Mouse (Mus musculus) limb, embryonic 12.5 days (tissue): ENCODE data around the gene Il27. TPM values are rescaled to one million over a fixed set of nuclear protein-coding genes. Genes with fewer than 3 reads are reported as not detected.

Source experiments
- ATAC-seq: fragments of 200-750 bp; cut with Nextera tagmentation; 2 replicates; pipeline ENCODE4 v1.8.0; 2017; ENCODE audit warnings: low read depth, moderate TSS enrichment; ENCODE audit not compliant: insufficient number of reproducible peaks, insufficient read depth, low FRiP score, low TSS enrichment
- H3K27ac ChIP-seq: fragments of 300-500 bp; sonication (generic); 2 replicates; pipeline ENCODE4 v1.5.1; 2016; ENCODE audit warnings: mild to moderate bottlenecking, moderate library complexity
- H3K27me3 ChIP-seq: fragments of 300-500 bp; sonication (generic); 2 replicates; pipeline ENCODE4 v1.6.1; 2016; ENCODE audit warnings: mild to moderate bottlenecking, moderate library complexity
- H3K36me3 ChIP-seq: fragments of 300-500 bp; sonication (generic); 2 replicates; pipeline ENCODE4 v1.6.1; 2016; ENCODE audit warnings: mild to moderate bottlenecking, moderate library complexity
- H3K4me1 ChIP-seq: fragments of 300-500 bp; sonication (generic); replicated peaks from 2 replicates; pipeline ENCODE4 v1.6.1; 2016
- H3K4me2 ChIP-seq: fragments of 300-500 bp; sonication (generic); 2 replicates; pipeline ENCODE4 v1.6.1; 2016; ENCODE audit warnings: mild to moderate bottlenecking, moderate library complexity
- H3K4me3 ChIP-seq: fragments of 300-500 bp; sonication (generic); replicated peaks from 2 replicates; pipeline ENCODE4 v1.5.1; 2016; ENCODE audit warnings: mild to moderate bottlenecking
- H3K9ac ChIP-seq: fragments of 300-500 bp; sonication (generic); replicated peaks from 2 replicates; pipeline ENCODE4 v1.6.1; 2016; ENCODE audit warnings: mild to moderate bottlenecking, moderate library complexity
- H3K9me3 ChIP-seq: fragments of 300-500 bp; sonication (generic); 2 replicates; pipeline ENCODE4 v1.6.1; 2016; ENCODE audit warnings: mild to moderate bottlenecking, moderate library complexity
- WGBS: fragments of 180-500 bp; shearing (Covaris S2); methylation state at CpG from one replicate; pipeline ENCODE4 v1.1.7; 2016; 5-methylcytosine and 5-hydroxymethylcytosine counted together
- polyA plus RNA-seq: library from polyadenylated mRNA; unstranded; fragments of >200 nt; fragmentation: Nextera tagmentation; extraction: Ambion mirVana; gene quantifications from 2 replicates; pipeline ENCODE4 v1.2.1, GENCODE M21; 2016

Il27 gene
- polyA plus RNA-seq, 1 experiment from 2014 or later: not detected

- H3K9me3 ChIP-seq: no peaks in the 10 kb centered on the region
- H3K27me3 ChIP-seq: peaks cover 31% of the 10 kb centered on the region
- H3K9ac ChIP-seq: peak overlapping the region; percentile 52
- H3K36me3 ChIP-seq: peaks cover 14% of the 10 kb centered on the region; the same call in 1 of the 2 replicates
- peak overlapping the region; percentile 50 for H3K4me3 ChIP-seq
- WGBS: 3% methylated on average over 20 of the region's 20 CpGs
- H3K4me2 ChIP-seq: peak overlapping the region; percentile 78
- H3K4me1 ChIP-seq: peaks cover 10% of the 10 kb centered on the region; the same call in 1 of the 2 replicates
- H3K27ac ChIP-seq: 0 out of 2 replicates have a peak overlapping the region, but pooled peaks have one; percentile 17
- peak; percentile 66 for ATAC-seq
These were observed 12.0 kb downstream of the Il27 start for GRCm38 (mm10) chr7:126582759-126583158.

GRCm38 (mm10) chr7:126581661-126582060 lies 13.1 kb downstream of the Il27 start:
- Histone ChIP-seq H3K4me1 (peaks cover 6% of the 10 kb centered on the region; the same call in 1 of the 2 replicates), H3K36me3 (peaks cover 22% of the 10 kb centered on the region), H3K4me2 (peak overlapping the region; percentile 33), H3K4me3 (no peak overlapping the region), H3K27me3 (peaks cover 21% of the 10 kb centered on the region), H3K9ac (no peak overlapping the region), H3K9me3 (no peaks in the 10 kb centered on the region), H3K27ac (no peak overlapping the region)
- ATAC-seq: no peak
- WGBS: 86% methylated on average over 6 of the region's 6 CpGs

- H3K36me3 ChIP-seq: peaks cover 37% of the 10 kb centered on the region
- no peaks in the 10 kb centered on the region for H3K9me3 ChIP-seq
- H3K27me3 ChIP-seq: no peaks in the 10 kb centered on the region
- H3K9ac ChIP-seq: no peak overlapping the region
- no peak overlapping the region for H3K4me2 ChIP-seq
- ATAC-seq: no peak
- no peak overlapping the region for H3K27ac ChIP-seq
- no peak overlapping the region for H3K4me3 ChIP-seq
- 50% methylated on average over 8 of the region's 8 CpGs for whole genome bisulfite sequencing
- H3K4me1 ChIP-seq: peaks cover 6% of the 10 kb centered on the region; the same call in 1 of the 2 replicates
These were observed 15.6 kb downstream of the Il27 start for GRCm38 (mm10) chr7:126579172-126579571.

GRCm38 (mm10) chr7:126576946-126577345 lies 17.8 kb downstream of the Il27 start:
- 54% methylated on average over 8 of the region's 8 CpGs for WGBS
- ATAC-seq: no peak
- Histone ChIP-seq H3K9ac (no peak overlapping the region), H3K27me3 (no peaks in the 10 kb centered on the region), H3K27ac (no peak overlapping the region), H3K4me3 (no peak overlapping the region), H3K36me3 (peaks cover 45% of the 10 kb centered on the region), H3K4me2 (no peak overlapping the region), H3K4me1 (peaks cover 5% of the 10 kb centered on the region; the same call in 1 of the 2 replicates), H3K9me3 (no peaks in the 10 kb centered on the region)

GRCm38 (mm10) chr7:126566094-126566765 lies 28.5 kb downstream of the Il27 start, which contains the start of gene Eif3c:
Gene Eif3c (minus strand): TSS chr7:126566411.
- Histone ChIP-seq H3K27me3 (no peaks in the 10 kb centered on the region), H3K9me3 (no peaks in the 10 kb centered on the region), H3K4me2 (peak within 1 kb of the TSS; percentile 79), H3K36me3 (peaks cover 35% of the 10 kb centered on the region), H3K4me3 (peak within 1 kb of the TSS; percentile 93), H3K27ac (peak within 1 kb of the TSS; percentile 79), H3K9ac (peak within 1 kb of the TSS; percentile 82), H3K4me1 (peaks cover 2% of the 10 kb centered on the region; the same call in 1 of the 2 replicates)
- WGBS: under 1% methylated on average over 46 of the region's 46 CpGs
- ATAC-seq: peak; percentile 97

- no peak for ATAC-seq
- Histone ChIP-seq H3K4me1 (peaks cover 2% of the 10 kb centered on the region; the same call in 1 of the 2 replicates), H3K4me2 (peak overlapping the region; percentile 79), H3K36me3 (peaks cover 41% of the 10 kb centered on the region), H3K9ac (peak overlapping the region; percentile 82), H3K9me3 (no peaks in the 10 kb centered on the region), H3K27ac (peak overlapping the region; percentile 79), H3K27me3 (no peaks in the 10 kb centered on the region), H3K4me3 (peak overlapping the region; percentile 93)
- 1% methylated on average over 28 of the region's 28 CpGs for WGBS
These were observed 29.0 kb downstream of the Il27 start for GRCm38 (mm10) chr7:126565693-126566092.

- no peak overlapping the region for H3K9ac ChIP-seq
- no peak overlapping the region for H3K27ac ChIP-seq
- no peak overlapping the region for H3K4me2 ChIP-seq
- WGBS: 98% methylated on average over 5 of the region's 5 CpGs
- peaks cover 96% of the 10 kb centered on the region for H3K36me3 ChIP-seq
- H3K4me1 ChIP-seq: no peaks in the 10 kb centered on the region
- H3K27me3 ChIP-seq: no peaks in the 10 kb centered on the region
- no peak overlapping the region for H3K4me3 ChIP-seq
- no peak for ATAC-seq
- H3K9me3 ChIP-seq: no peaks in the 10 kb centered on the region
These were observed 38.1 kb downstream of the Il27 start for GRCm38 (mm10) chr7:126556635-126557034.

- Histone ChIP-seq H3K36me3 (peaks cover 97% of the 10 kb centered on the region), H3K4me3 (no peak overlapping the region), H3K4me2 (no peak overlapping the region), H3K27me3 (no peaks in the 10 kb centered on the region), H3K27ac (no peak overlapping the region), H3K4me1 (no peaks in the 10 kb centered on the region), H3K9ac (no peak overlapping the region), H3K9me3 (no peaks in the 10 kb centered on the region)
- WGBS: 94% methylated on average over 1 of the region's 1 CpGs
- ATAC-seq: no peak
These were observed 39.9 kb downstream of the Il27 start for GRCm38 (mm10) chr7:126554796-126555195.

GRCm38 (mm10) chr7:126545631-126546030 lies 49.1 kb downstream of the Il27 start:
- Histone ChIP-seq H3K9me3 (no peaks in the 10 kb centered on the region), H3K4me3 (no peak overlapping the region), H3K4me1 (no peaks in the 10 kb centered on the region), H3K27me3 (no peaks in the 10 kb centered on the region), H3K36me3 (peaks cover 72% of the 10 kb centered on the region), H3K27ac (no peak overlapping the region), H3K4me2 (no peak overlapping the region), H3K9ac (no peak overlapping the region)
- 87% methylated on average over 2 of the region's 2 CpGs for WGBS
- ATAC-seq: no peak

- Histone ChIP-seq H3K27me3 (peaks cover 6% of the 10 kb centered on the region), H3K4me3 (no peak overlapping the region), H3K4me1 (no peaks in the 10 kb centered on the region), H3K9ac (no peak overlapping the region), H3K9me3 (no peaks in the 10 kb centered on the region), H3K36me3 (peaks cover 32% of the 10 kb centered on the region), H3K4me2 (no peak overlapping the region), H3K27ac (no peak overlapping the region)
- no peak for ATAC-seq
- 85% methylated on average over 1 of the region's 1 CpGs for WGBS
These were observed 53.1 kb downstream of the Il27 start for GRCm38 (mm10) chr7:126541661-126542060.
